Mouse (Mus musculus): ENCODE data around the gene Gm20388.
A peak's percentile ranks its signal among the peaks of the same experiment; 100 is the strongest.
"Not testable (repeated sequence)": the region's sequence is repeated elsewhere in the genome, so short reads cannot be mapped to it uniquely, and the experiment has no call there.

Gm20388 gene

GRCm38 (mm10) chr8:120697154-120697978, 786.7 kb downstream of the Gm20388 start:
- peak; percentile 40 to 65 for DNase-seq

- peak in 1 of 2 experiments; percentile 33 for DNase-seq
These were observed 787.3 kb downstream of the Gm20388 start for GRCm38 (mm10) chr8:120697979-120698272.

- DNase-seq: no peak
These were observed 787.8 kb downstream of the Gm20388 start for GRCm38 (mm10) chr8:120698426-120698825.

DNA sequence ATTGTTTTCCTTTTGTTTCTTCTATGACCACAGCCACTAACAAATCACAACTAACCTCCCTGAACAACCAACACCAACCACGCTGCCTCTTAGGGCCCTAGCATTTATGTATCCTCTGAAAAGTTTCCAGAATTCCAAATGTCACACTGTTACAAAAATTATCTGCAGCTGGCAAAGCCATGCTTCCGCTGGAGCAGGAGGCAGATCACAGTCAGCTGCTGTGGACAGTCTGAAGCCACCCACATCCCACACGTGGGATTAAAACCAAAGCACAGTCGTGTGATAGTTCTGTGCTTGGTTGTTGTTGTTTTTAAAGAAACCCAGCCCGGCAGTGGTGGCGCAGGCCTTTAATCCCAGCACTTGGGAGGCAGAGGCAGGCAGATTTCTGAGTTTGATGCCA, 788.4 kb downstream of the Gm20388 start:
- no peak for DNase-seq

DNA sequence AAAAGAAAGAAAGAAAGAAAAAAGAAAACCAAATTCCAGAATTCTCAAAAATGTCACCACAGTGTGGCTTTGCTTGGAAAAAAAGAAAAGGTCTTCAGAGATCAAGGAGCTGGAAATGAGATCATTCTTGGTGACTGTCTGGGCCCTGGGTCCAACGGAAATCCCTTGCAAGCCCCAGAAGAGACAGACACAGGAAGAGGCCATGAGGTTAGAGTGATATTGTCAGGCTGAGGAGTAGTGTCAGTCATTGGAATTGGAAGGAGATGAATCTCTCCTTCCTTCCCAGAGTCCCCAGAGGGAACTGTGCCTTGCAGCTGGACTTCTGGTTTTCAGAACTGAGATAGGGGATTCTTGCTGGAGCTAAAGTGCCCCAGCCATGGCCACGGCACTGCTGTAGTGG, 788.9 kb downstream of the Gm20388 start:
- no peak for DNase-seq

DNA sequence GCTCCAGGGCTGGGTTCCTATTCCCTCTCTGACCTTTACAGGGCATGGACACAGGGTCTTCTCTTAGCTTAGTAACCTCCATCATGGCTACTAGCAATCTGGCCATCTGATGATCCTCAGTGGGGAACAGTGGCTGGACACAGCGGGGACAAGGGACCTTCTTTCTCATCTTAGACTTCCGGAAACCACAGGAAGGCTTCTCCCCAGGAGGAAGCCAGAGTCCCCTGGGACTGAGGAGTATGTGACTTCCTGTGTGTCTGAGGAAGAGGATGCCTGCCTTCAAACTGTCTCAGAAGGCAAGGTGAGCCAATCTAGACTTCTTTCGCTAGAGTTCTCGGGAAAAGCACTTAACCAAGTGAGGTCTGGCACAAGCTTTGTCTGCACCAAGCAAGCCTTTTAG, 789.4 kb downstream of the Gm20388 start:
- no peak for DNase-seq

- peak; percentile 34 to 50 for DNase-seq
These were observed 791.3 kb downstream of the Gm20388 start for GRCm38 (mm10) chr8:120701758-120702465.

- no peak for DNase-seq
These were observed 793.6 kb downstream of the Gm20388 start for GRCm38 (mm10) chr8:120704203-120704602.

- no peak for DNase-seq
These were observed 794.5 kb downstream of the Gm20388 start for GRCm38 (mm10) chr8:120705163-120705562.

DNA sequence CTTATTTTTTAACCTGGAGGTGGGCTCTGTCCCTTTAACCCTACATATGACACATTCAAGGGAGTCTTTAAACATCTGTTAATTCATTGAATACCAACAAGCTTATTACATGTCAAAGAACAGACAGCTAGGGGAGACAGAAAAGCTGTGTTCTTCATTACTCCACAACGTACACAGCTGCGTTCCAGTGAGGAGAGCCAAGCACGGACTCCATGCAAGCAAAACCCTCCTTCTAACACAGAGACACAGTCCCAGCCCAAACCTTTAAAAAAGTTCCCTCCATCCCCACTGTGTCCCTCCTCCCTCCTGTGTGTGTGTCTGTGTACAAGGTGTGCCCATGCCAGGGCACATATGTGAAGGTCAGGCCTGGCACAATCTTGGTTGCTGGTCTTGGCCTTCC, 795.6 kb downstream of the Gm20388 start:
- DNase-seq: no peak

- DNase-seq: no peak
These were observed 798.5 kb downstream of the Gm20388 start for GRCm38 (mm10) chr8:120709176-120709575.

- DNase-seq: no peak
These were observed 804.6 kb downstream of the Gm20388 start for GRCm38 (mm10) chr8:120715200-120715599.

DNA sequence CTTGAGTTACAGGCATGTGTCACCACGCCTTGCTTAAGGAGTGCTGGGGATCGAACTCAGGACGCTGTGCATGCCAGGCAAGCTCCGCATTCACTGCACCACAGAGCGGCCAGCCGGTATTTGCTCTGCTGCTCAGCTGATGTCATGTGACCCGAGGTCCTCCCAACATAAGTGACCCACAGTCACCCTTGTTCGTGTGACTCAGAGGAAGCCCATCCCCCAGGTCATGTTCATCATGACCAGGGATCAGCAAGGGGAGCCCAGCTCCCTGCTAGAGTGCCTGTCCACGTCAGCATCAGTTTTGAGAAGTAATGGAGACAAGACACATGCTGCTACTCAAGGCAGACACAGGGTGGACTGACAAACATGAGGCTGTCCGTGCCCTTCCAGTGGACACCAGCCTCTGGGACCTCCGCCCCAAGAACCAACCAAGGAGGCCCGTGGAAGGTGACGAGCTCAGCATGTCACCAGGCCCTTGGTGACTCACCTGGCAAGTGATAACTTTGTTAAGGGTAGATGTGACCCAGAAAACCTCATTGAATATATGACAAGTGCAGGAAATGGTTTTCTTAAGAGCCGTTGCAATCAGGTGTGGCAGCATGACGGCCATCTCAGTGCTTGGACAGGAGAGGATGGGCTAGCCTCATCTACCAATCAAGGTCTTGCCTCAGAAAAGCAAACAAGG, 805.5 kb downstream of the Gm20388 start:
- no peak for DNase-seq

DNA sequence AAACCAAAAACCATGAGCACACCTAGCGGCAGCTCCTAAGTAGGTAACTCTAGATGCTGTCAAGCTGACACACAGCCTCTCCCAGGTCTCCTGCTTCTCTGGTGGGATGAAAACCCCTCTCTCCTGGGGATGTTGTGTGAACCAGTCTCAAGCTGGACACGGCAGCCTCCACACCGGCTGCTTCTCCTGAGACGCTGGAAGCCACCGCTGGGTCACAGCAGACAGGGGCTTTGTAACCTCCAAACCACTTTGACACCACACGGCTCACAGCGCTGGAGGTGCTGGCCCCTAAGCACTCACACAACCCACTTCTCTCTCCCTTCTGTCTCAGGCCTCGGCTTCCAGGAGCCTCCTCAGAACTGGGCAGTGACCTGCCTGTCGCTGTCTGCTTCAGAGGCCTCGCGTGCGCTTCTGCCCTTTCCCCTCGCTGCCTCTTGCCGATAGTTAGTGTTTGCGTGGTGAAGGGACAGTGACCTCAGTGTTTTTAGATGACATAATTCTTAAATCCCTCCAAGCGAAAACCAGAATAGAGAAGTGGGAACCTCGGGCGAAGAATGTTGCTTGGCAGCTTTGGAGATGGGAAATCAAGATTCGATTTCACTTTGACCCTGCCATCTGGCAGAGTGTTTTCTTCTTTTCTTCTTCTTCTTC, 809.1 kb downstream of the Gm20388 start:
- DNase-seq: no peak

DNA sequence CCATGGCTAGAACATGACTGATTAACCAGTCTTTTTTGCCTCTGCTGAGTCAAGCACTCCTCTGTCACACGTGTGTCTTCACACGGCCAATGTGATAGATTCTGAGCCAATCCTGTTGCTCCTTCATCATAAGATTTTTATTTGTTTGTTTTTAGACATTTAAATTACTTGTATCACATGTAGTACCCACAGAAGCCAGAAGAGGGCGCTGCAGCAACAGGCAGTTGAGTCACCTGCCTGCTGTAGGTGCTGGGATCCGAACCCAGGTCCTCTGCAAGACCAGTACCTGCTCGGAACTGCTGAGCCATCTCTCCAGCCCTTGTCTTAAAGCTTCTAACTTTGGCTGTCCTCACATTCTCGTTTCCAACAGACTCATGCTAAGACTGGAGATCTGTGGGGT, 812.4 kb downstream of the Gm20388 start:
- DNase-seq: no peak

DNA sequence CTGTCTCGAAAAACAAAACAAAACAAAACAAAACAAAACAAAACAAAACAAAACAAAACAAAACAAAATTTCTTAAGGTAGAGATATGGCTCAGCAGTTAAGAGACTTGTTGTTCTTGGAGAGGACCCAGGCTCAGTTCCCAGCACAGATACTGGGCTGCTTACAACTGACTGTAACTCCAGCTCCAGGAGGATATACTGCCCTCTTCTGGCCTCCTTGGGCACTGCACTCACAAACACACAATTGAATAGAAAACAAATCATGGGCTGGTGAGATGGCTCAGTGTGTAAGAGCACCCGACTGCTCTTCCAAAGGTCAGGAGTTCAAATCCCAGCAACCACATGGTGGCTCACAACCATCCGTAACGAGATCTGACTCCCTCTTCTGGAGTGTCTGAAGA, 813.5 kb downstream of the Gm20388 start:
- not testable (repeated sequence) for DNase-seq

DNA sequence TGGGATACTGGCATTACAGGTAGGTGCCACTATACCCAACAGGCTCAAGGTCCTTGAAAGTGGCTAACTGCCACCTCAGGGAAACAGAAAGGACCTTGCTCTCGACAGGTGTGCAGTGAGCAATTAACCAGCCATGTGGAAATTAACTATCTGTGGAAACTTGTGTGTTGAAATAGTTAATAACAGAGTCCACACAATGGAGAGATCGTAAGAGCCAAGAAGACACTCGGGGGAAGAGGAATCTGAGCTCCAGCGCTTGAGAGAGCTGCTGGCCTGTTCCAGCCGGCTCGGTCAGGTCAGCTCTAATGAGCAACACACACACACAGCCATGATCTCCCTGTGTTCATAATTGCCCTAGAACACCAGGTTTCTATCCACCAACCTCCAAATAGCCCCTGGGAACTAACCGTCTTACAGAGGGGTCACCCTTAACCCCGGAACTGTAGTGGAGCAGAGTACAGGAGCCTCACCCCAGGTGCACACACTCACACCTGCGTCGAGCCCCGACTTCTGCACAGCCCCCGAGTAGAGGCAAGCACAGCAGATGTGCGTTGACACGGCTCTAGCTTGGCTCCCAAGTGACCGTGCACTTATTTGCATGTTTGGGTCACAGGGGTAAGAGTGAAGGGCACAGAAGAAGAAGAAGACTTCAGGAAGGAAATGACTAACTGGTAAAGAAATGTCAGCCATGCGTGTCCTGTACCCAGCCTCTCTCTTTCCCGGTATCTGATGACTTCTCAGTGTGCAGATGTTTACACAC, 814.4 kb downstream of the Gm20388 start:
- no peak for DNase-seq

DNA sequence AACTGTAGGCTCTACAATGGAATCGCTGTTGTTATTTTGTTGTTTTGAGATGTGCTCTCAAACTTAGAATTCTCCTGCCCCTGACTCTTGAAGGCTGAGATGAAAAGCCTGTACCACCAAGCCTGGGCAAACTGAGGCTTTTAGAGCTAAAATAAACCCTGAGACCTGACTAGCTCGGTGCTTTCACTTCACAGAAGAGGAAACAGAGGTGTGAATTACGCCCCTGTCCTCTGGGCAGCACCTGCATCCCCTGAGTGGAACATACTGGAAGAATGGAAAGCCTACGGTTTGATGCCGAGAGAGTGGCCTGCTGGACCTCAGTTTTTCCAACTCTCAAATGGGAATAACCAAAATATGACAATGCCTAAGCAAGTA, 814.9 kb downstream of the Gm20388 start:
- no peak for DNase-seq

DNA sequence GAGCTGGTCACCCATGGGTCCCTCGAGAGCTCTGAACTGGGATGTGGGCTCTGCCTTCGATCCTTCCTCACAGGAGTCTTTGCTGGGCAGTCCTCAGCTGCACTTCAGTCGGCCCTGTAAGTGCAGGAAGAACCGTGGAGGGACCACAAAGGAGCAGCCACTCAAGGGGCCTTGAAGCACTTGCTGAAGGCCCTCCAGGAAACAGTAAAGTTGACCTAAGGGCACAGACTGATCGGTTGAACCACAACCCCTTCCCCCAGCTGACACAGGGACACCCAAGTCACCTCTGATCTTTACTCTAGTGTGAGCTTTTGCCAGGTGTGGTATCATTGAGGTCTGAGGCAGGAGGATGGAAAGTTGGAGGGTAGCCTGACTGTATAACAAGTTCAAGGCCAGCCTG, 815.4 kb downstream of the Gm20388 start:
- no peak for DNase-seq

- no peak for DNase-seq
These were observed 818.0 kb downstream of the Gm20388 start for GRCm38 (mm10) chr8:120728488-120729160.

- DNase-seq: no peak
These were observed 820.9 kb downstream of the Gm20388 start for GRCm38 (mm10) chr8:120731582-120731981.

DNA sequence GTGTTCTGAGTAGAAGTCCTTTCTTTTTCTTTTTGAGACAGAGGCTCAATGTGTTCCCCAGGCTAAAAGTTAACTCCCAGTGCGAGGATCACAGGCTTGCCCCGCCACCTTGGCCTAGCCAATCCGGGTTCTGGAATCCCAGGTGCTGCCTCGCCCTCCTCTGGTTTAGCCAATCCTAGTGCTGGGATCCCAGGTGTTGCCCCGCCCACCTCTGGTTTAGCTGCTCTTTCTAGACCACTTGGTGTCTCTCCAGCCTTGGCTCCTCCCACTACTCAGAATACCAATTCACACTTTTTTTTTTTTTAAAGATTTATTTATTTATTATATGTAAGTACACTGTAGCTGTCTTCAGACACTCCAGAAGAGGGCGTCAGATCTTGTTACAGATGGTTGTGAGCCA, 821.4 kb downstream of the Gm20388 start:
- DNase-seq: no peak
